Mouse (Mus musculus): ENCODE results near the gene Pa2g4. TPM values are rescaled to one million over a fixed set of nuclear protein-coding genes. Genes with fewer than 3 reads are reported as not detected.
A peak's percentile ranks its signal among the peaks of the same experiment; 100 is the strongest.

Pa2g4 gene
- polyA plus RNA-seq, 1 experiment from 2014 or later, result 123 TPM

- Histone ChIP-seq H3K27me3 (ENCODE audit: control insufficient read depth, insufficient read depth, low read length) (no peaks in the 10 kb centered on the region), H3K4me3 (ENCODE audit: control insufficient read depth in 1 of 2, insufficient read depth in 1 of 2, low read depth in 1 of 2, low read length in 2 of 2) (no peak overlapping the region), H3K4me2 (ENCODE audit: low read length) (no peak overlapping the region), H3K9me3 (ENCODE audit: control insufficient read depth, low read length) (no peaks in the 10 kb centered on the region), H3K36me3 (ENCODE audit: control insufficient read depth, insufficient read depth, low read length) (peaks cover 67% of the 10 kb centered on the region), H3K9ac (ENCODE audit: low read length) (no peak overlapping the region), H3K4me1 (ENCODE audit: control insufficient read depth in 2 of 2, insufficient read depth in 2 of 2, low read length in 2 of 2) (peaks cover 5 to 8% of the 10 kb centered on the region in 2 experiments; a peak in 3 of 4 replicates), H3K27ac (replicated peaks in 1 of 2; ENCODE audit: control insufficient read depth in 1 of 2, insufficient read depth in 1 of 2, low read depth in 2 of 2, low read length in 2 of 2) (no peak overlapping the region)
- 85% methylated on average over 16 of the region's 16 CpGs for WGBS
- ATAC-seq (ENCODE audit: insufficient number of reproducible peaks, insufficient read depth, low FRiP score, low read depth), result no peak
Measured at GRCm38 (mm10) chr10:128520591-128520990, 45.2 kb downstream of the Pa2g4 start.

- no peaks in the 10 kb centered on the region for H3K4me1 ChIP-seq (ENCODE audit: control insufficient read depth in 2 of 2, insufficient read depth in 2 of 2, low read length in 2 of 2)
- 75% methylated on average over 7 of the region's 7 CpGs for WGBS
- ATAC-seq (ENCODE audit: insufficient number of reproducible peaks, insufficient read depth, low FRiP score, low read depth), result no peak
- H3K27ac ChIP-seq (replicated peaks in 1 of 2; ENCODE audit: control insufficient read depth in 1 of 2, insufficient read depth in 1 of 2, low read depth in 2 of 2, low read length in 2 of 2), result no peak overlapping the region
- H3K36me3 ChIP-seq (ENCODE audit: control insufficient read depth, insufficient read depth, low read length), result peaks cover 77% of the 10 kb centered on the region
- H3K4me2 ChIP-seq (ENCODE audit: low read length), result no peak overlapping the region
- H3K9ac ChIP-seq (ENCODE audit: low read length), result no peak overlapping the region
- no peaks in the 10 kb centered on the region for H3K9me3 ChIP-seq (ENCODE audit: control insufficient read depth, low read length)
- H3K4me3 ChIP-seq (ENCODE audit: control insufficient read depth in 1 of 2, insufficient read depth in 1 of 2, low read depth in 1 of 2, low read length in 2 of 2), result no peak overlapping the region
- H3K27me3 ChIP-seq (ENCODE audit: control insufficient read depth, insufficient read depth, low read length), result no peaks in the 10 kb centered on the region
Measured at GRCm38 (mm10) chr10:128518833-128519232, 47.0 kb downstream of the Pa2g4 start.

- Histone ChIP-seq H3K4me3 (ENCODE audit: control insufficient read depth in 1 of 2, insufficient read depth in 1 of 2, low read depth in 1 of 2, low read length in 2 of 2) (no peak overlapping the region), H3K27me3 (ENCODE audit: control insufficient read depth, insufficient read depth, low read length) (no peaks in the 10 kb centered on the region), H3K4me1 (ENCODE audit: control insufficient read depth in 2 of 2, insufficient read depth in 2 of 2, low read length in 2 of 2) (no peaks in the 10 kb centered on the region), H3K9me3 (ENCODE audit: control insufficient read depth, low read length) (no peaks in the 10 kb centered on the region), H3K9ac (ENCODE audit: low read length) (no peak overlapping the region), H3K36me3 (ENCODE audit: control insufficient read depth, insufficient read depth, low read length) (peaks cover 91% of the 10 kb centered on the region), H3K4me2 (ENCODE audit: low read length) (no peak overlapping the region), H3K27ac (replicated peaks in 1 of 2; ENCODE audit: control insufficient read depth in 1 of 2, insufficient read depth in 1 of 2, low read depth in 2 of 2, low read length in 2 of 2) (no peak overlapping the region)
- ATAC-seq (ENCODE audit: insufficient number of reproducible peaks, insufficient read depth, low FRiP score, low read depth), result no peak
- 37% methylated on average over 6 of the region's 6 CpGs for WGBS
Measured at GRCm38 (mm10) chr10:128516677-128517076, 49.1 kb downstream of the Pa2g4 start.

- no peak overlapping the region for H3K9ac ChIP-seq (ENCODE audit: low read length)
- no peak overlapping the region for H3K4me3 ChIP-seq (ENCODE audit: control insufficient read depth in 1 of 2, insufficient read depth in 1 of 2, low read depth in 1 of 2, low read length in 2 of 2)
- no peaks in the 10 kb centered on the region for H3K9me3 ChIP-seq (ENCODE audit: control insufficient read depth, low read length)
- H3K36me3 ChIP-seq (ENCODE audit: control insufficient read depth, insufficient read depth, low read length), result peaks cover 90% of the 10 kb centered on the region
- 40% methylated on average over 20 of the region's 20 CpGs for WGBS
- H3K27me3 ChIP-seq (ENCODE audit: control insufficient read depth, insufficient read depth, low read length), result no peaks in the 10 kb centered on the region
- H3K27ac ChIP-seq (replicated peaks in 1 of 2; ENCODE audit: control insufficient read depth in 1 of 2, insufficient read depth in 1 of 2, low read depth in 2 of 2, low read length in 2 of 2), result no peak overlapping the region
- H3K4me1 ChIP-seq (ENCODE audit: control insufficient read depth in 2 of 2, insufficient read depth in 2 of 2, low read length in 2 of 2), result no peaks in the 10 kb centered on the region
- no peak overlapping the region for H3K4me2 ChIP-seq (ENCODE audit: low read length)
- ATAC-seq (ENCODE audit: insufficient number of reproducible peaks, insufficient read depth, low FRiP score, low read depth), result 0 out of 2 replicates have a peak, but pooled peaks have one; percentile 47
Measured at GRCm38 (mm10) chr10:128516029-128516428, 49.8 kb downstream of the Pa2g4 start.

GRCm38 (mm10) chr10:128515044-128515443, 50.7 kb downstream of the Pa2g4 start:
- H3K27me3 ChIP-seq (ENCODE audit: control insufficient read depth, insufficient read depth, low read length), result no peaks in the 10 kb centered on the region
- H3K9ac ChIP-seq (ENCODE audit: low read length), result no peak overlapping the region
- no peak overlapping the region for H3K4me3 ChIP-seq (ENCODE audit: control insufficient read depth in 1 of 2, insufficient read depth in 1 of 2, low read depth in 1 of 2, low read length in 2 of 2)
- no peak overlapping the region for H3K4me2 ChIP-seq (ENCODE audit: low read length)
- ATAC-seq (ENCODE audit: insufficient number of reproducible peaks, insufficient read depth, low FRiP score, low read depth), result no peak
- no peaks in the 10 kb centered on the region for H3K9me3 ChIP-seq (ENCODE audit: control insufficient read depth, low read length)
- 76% methylated on average over 4 of the region's 4 CpGs for WGBS
- H3K36me3 ChIP-seq (ENCODE audit: control insufficient read depth, insufficient read depth, low read length), result peaks cover 89% of the 10 kb centered on the region
- H3K4me1 ChIP-seq (ENCODE audit: control insufficient read depth in 2 of 2, insufficient read depth in 2 of 2, low read length in 2 of 2), result no peaks in the 10 kb centered on the region
- H3K27ac ChIP-seq (replicated peaks in 1 of 2; ENCODE audit: control insufficient read depth in 1 of 2, insufficient read depth in 1 of 2, low read depth in 2 of 2, low read length in 2 of 2), result no peak overlapping the region

GRCm38 (mm10) chr10:128511761-128512160, 54.0 kb downstream of the Pa2g4 start:
- no peaks in the 10 kb centered on the region for H3K4me1 ChIP-seq (ENCODE audit: control insufficient read depth in 2 of 2, insufficient read depth in 2 of 2, low read length in 2 of 2)
- no peak overlapping the region for H3K9ac ChIP-seq (ENCODE audit: low read length)
- H3K36me3 ChIP-seq (ENCODE audit: control insufficient read depth, insufficient read depth, low read length), result peaks cover 72% of the 10 kb centered on the region
- H3K27me3 ChIP-seq (ENCODE audit: control insufficient read depth, insufficient read depth, low read length), result no peaks in the 10 kb centered on the region
- 82% methylated on average over 12 of the region's 12 CpGs for WGBS
- H3K4me2 ChIP-seq (ENCODE audit: low read length), result no peak overlapping the region
- ATAC-seq (ENCODE audit: insufficient number of reproducible peaks, insufficient read depth, low FRiP score, low read depth), result no peak
- H3K27ac ChIP-seq (replicated peaks in 1 of 2; ENCODE audit: control insufficient read depth in 1 of 2, insufficient read depth in 1 of 2, low read depth in 2 of 2, low read length in 2 of 2), result no peak overlapping the region
- H3K4me3 ChIP-seq (ENCODE audit: control insufficient read depth in 1 of 2, insufficient read depth in 1 of 2, low read depth in 1 of 2, low read length in 2 of 2), result no peak overlapping the region
- no peaks in the 10 kb centered on the region for H3K9me3 ChIP-seq (ENCODE audit: control insufficient read depth, low read length)

GRCm38 (mm10) chr10:128511189-128511588, 54.6 kb downstream of the Pa2g4 start:
- Histone ChIP-seq H3K4me3 (ENCODE audit: control insufficient read depth in 1 of 2, insufficient read depth in 1 of 2, low read depth in 1 of 2, low read length in 2 of 2) (no peak overlapping the region), H3K36me3 (ENCODE audit: control insufficient read depth, insufficient read depth, low read length) (peaks cover 66% of the 10 kb centered on the region), H3K4me1 (ENCODE audit: control insufficient read depth in 2 of 2, insufficient read depth in 2 of 2, low read length in 2 of 2) (no peaks in the 10 kb centered on the region), H3K9ac (ENCODE audit: low read length) (no peak overlapping the region), H3K9me3 (ENCODE audit: control insufficient read depth, low read length) (no peaks in the 10 kb centered on the region), H3K27me3 (ENCODE audit: control insufficient read depth, insufficient read depth, low read length) (no peaks in the 10 kb centered on the region), H3K27ac (replicated peaks in 1 of 2; ENCODE audit: control insufficient read depth in 1 of 2, insufficient read depth in 1 of 2, low read depth in 2 of 2, low read length in 2 of 2) (no peak overlapping the region), H3K4me2 (ENCODE audit: low read length) (no peak overlapping the region)
- WGBS, result 91% methylated on average over 9 of the region's 9 CpGs
- ATAC-seq (ENCODE audit: insufficient number of reproducible peaks, insufficient read depth, low FRiP score, low read depth), result no peak

- no peaks in the 10 kb centered on the region for H3K9me3 ChIP-seq (ENCODE audit: control insufficient read depth, low read length)
Measured at GRCm38 (mm10) chr10:128510301-128510700, 55.5 kb downstream of the Pa2g4 start.

More at GRCm38 (mm10) chr10:128510301-128510700, 55.5 kb downstream of the Pa2g4 start:
- Histone ChIP-seq H3K27me3 (ENCODE audit: control insufficient read depth, insufficient read depth, low read length) (no peaks in the 10 kb centered on the region), H3K4me1 (ENCODE audit: control insufficient read depth in 2 of 2, insufficient read depth in 2 of 2, low read length in 2 of 2) (no peaks in the 10 kb centered on the region), H3K4me3 (ENCODE audit: control insufficient read depth in 1 of 2, insufficient read depth in 1 of 2, low read depth in 1 of 2, low read length in 2 of 2) (no peak overlapping the region), H3K36me3 (ENCODE audit: control insufficient read depth, insufficient read depth, low read length) (peaks cover 58% of the 10 kb centered on the region), H3K4me2 (ENCODE audit: low read length) (no peak overlapping the region), H3K9ac (ENCODE audit: low read length) (no peak overlapping the region), H3K27ac (replicated peaks in 1 of 2; ENCODE audit: control insufficient read depth in 1 of 2, insufficient read depth in 1 of 2, low read depth in 2 of 2, low read length in 2 of 2) (no peak overlapping the region)
- no peak for ATAC-seq (ENCODE audit: insufficient number of reproducible peaks, insufficient read depth, low FRiP score, low read depth)
- 83% methylated on average over 11 of the region's 11 CpGs for WGBS
